Mouse (Mus musculus): ENCODE results near the gene Serpina1d.
"Not testable (repeated sequence)": the region's sequence is repeated elsewhere in the genome, so short reads cannot be mapped to it uniquely, and the experiment has no call there.

- TF ChIP-seq CTCF, EP300 (IDR thresholded peaks at IDR 0.05; ENCODE audit: low read depth): not testable (repeated sequence)
These were observed 37.8 kb downstream of the Serpina1d start for GRCm38 (mm10) chr12:103735566-103735965.

Data from liver, embryonic 14.5 days (tissue).